Mouse (Mus musculus): ENCODE measurements around the gene Tppp3.

- TF ChIP-seq POLR2A (IDR thresholded peaks at IDR 0.05; ENCODE audit: borderline replicate concordance, extremely low read depth, insufficient read depth, insufficient read length, poor library complexity, severe bottlenecking) = no peak
- no peak for TF ChIP-seq CTCF (IDR thresholded peaks at IDR 0.05; ENCODE audit: borderline replicate concordance, extremely low read depth, insufficient read depth, insufficient read length)
These were observed 3.2 kb downstream of the Tppp3 start for GRCm38 (mm10) chr8:105468002-105468720.

Measured in brain, embryonic 14.5 days (tissue).